Mouse (Mus musculus): ENCODE data around the gene Coq9. TPM values are rescaled to one million over a fixed set of nuclear protein-coding genes. Genes with fewer than 3 reads are reported as not detected.

Coq9 gene
- polyA plus RNA-seq, 1 experiment, result 176 TPM

DNA sequence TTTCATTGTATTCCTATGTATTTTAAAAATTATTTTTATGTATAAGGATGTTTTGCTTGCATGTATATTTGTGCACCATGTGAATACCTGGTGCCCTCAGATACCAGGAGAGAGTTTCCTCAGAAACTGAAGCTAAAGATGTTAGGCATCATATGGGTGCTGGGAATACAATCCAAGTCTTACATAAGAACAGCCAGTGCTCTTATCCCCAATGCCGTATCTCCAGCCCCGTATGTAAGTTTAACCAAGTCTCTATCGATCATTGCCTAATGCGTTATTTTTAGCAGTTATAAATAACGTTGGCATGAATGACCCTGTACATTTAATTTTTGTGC lies 18.9 kb downstream of the Coq9 start:
- H3K27ac ChIP-seq (ENCODE audit: control insufficient read depth, insufficient read depth, low read length), result no peak overlapping the region
- no peak overlapping the region for H3K4me3 ChIP-seq (ENCODE audit: control insufficient read depth, insufficient read depth, low read length)
- H3K4me1 ChIP-seq (replicated peaks; ENCODE audit: control insufficient read depth, insufficient read depth, low read length), result no peaks in the 10 kb centered on the region
- no peak for DNase-seq
- no peaks in the 10 kb centered on the region for H3K27me3 ChIP-seq (ENCODE audit: control insufficient read depth, insufficient read depth, low read length)
- TF ChIP-seq CTCF (IDR thresholded peaks at IDR 0.05; ENCODE audit: borderline replicate concordance, control insufficient read depth, extremely low read depth, insufficient read depth, low read length, poor library complexity) (no peak), POLR2A (IDR thresholded peaks at IDR 0.05; ENCODE audit: control insufficient read depth, extremely low read depth, insufficient read depth, low read length, poor library complexity) (no peak)
- peaks cover 6% of the 10 kb centered on the region for H3K36me3 ChIP-seq (ENCODE audit: control insufficient read depth, insufficient read depth, low read length)
- WGBS, result 42% methylated on average over 5 of the region's 5 CpGs

GRCm38 (mm10) chr8:94857346-94858173 lies 19.4 kb downstream of the Coq9 start, which contains the start of gene Polr2c:
TSS of gene Polr2c (plus strand) at chr8:94857450.
- Histone ChIP-seq H3K4me1 (replicated peaks; ENCODE audit: control insufficient read depth, insufficient read depth, low read length) (no peaks in the 10 kb centered on the region), H3K27me3 (ENCODE audit: control insufficient read depth, insufficient read depth, low read length) (no peaks in the 10 kb centered on the region), H3K27ac (ENCODE audit: control insufficient read depth, insufficient read depth, low read length) (no peak within 1 kb of the TSS), H3K36me3 (ENCODE audit: control insufficient read depth, insufficient read depth, low read length) (peaks cover 12% of the 10 kb centered on the region), H3K4me3 (ENCODE audit: control insufficient read depth, insufficient read depth, low read length) (peak within 1 kb of the TSS; percentile 71)
- WGBS, result under 1% methylated on average over 68 of the region's 68 CpGs
- DNase-seq, result peak; percentile 93
- TF ChIP-seq CTCF (IDR thresholded peaks at IDR 0.05; ENCODE audit: borderline replicate concordance, control insufficient read depth, extremely low read depth, insufficient read depth, low read length, poor library complexity), result peak; percentile 95
- TF ChIP-seq POLR2A (IDR thresholded peaks at IDR 0.05; ENCODE audit: control insufficient read depth, extremely low read depth, insufficient read depth, low read length, poor library complexity), result peak; percentile 42; the same call in 1 of the 2 replicates

DNA sequence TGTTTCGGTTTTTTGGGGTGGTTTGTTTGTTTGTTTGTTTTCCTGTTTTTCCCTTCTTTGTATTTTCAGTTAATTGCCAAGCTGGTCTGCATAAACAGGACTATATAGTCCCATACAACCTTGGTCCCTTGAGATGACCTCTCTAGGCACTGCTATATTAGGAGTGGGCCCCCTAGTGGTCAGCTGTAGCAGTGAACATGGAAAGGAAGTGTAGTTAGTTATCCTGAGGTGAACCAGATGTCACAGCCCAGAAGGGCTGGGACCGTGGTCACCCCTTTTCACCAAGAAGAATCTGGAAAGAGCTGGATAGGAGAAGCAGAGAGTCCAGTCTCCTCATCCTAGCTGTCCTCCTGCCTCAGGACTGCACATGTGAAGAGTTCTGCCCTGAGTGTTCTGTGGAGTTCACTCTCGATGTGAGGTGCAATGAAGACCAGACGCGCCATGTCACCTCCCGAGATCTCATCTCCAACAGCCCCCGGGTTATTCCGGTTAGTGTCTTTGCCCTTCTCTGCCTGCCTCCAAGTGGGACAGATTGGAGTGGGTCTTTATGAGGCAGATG lies 23.3 kb downstream of the Coq9 start:
- Histone ChIP-seq H3K27ac (ENCODE audit: control insufficient read depth, insufficient read depth, low read length) (no peak overlapping the region), H3K36me3 (ENCODE audit: control insufficient read depth, insufficient read depth, low read length) (peaks cover 19% of the 10 kb centered on the region), H3K4me1 (replicated peaks; ENCODE audit: control insufficient read depth, insufficient read depth, low read length) (no peaks in the 10 kb centered on the region), H3K27me3 (ENCODE audit: control insufficient read depth, insufficient read depth, low read length) (no peaks in the 10 kb centered on the region), H3K4me3 (ENCODE audit: control insufficient read depth, insufficient read depth, low read length) (no peak overlapping the region)
- peak; percentile 71 for DNase-seq
- TF ChIP-seq CTCF (IDR thresholded peaks at IDR 0.05; ENCODE audit: borderline replicate concordance, control insufficient read depth, extremely low read depth, insufficient read depth, low read length, poor library complexity) (no peak), POLR2A (IDR thresholded peaks at IDR 0.05; ENCODE audit: control insufficient read depth, extremely low read depth, insufficient read depth, low read length, poor library complexity) (no peak)
- WGBS, result 79% methylated on average over 8 of the region's 8 CpGs

GRCm38 (mm10) chr8:94862487-94863220 lies 24.5 kb downstream of the Coq9 start:
- TF ChIP-seq CTCF (IDR thresholded peaks at IDR 0.05; ENCODE audit: borderline replicate concordance, control insufficient read depth, extremely low read depth, insufficient read depth, low read length, poor library complexity) (no peak), POLR2A (IDR thresholded peaks at IDR 0.05; ENCODE audit: control insufficient read depth, extremely low read depth, insufficient read depth, low read length, poor library complexity) (no peak)
- H3K4me1 ChIP-seq (replicated peaks; ENCODE audit: control insufficient read depth, insufficient read depth, low read length), result no peaks in the 10 kb centered on the region
- no peak overlapping the region for H3K27ac ChIP-seq (ENCODE audit: control insufficient read depth, insufficient read depth, low read length)
- peaks cover 19% of the 10 kb centered on the region for H3K36me3 ChIP-seq (ENCODE audit: control insufficient read depth, insufficient read depth, low read length)
- WGBS, result 97% methylated on average over 12 of the region's 12 CpGs
- H3K27me3 ChIP-seq (ENCODE audit: control insufficient read depth, insufficient read depth, low read length), result no peaks in the 10 kb centered on the region
- DNase-seq, result no peak
- no peak overlapping the region for H3K4me3 ChIP-seq (ENCODE audit: control insufficient read depth, insufficient read depth, low read length)

GRCm38 (mm10) chr8:94863897-94864673 lies 26.0 kb downstream of the Coq9 start:
- no peaks in the 10 kb centered on the region for H3K27me3 ChIP-seq (ENCODE audit: control insufficient read depth, insufficient read depth, low read length)
- no peak for TF ChIP-seq CTCF (IDR thresholded peaks at IDR 0.05; ENCODE audit: borderline replicate concordance, control insufficient read depth, extremely low read depth, insufficient read depth, low read length, poor library complexity)
- TF ChIP-seq POLR2A (IDR thresholded peaks at IDR 0.05; ENCODE audit: control insufficient read depth, extremely low read depth, insufficient read depth, low read length, poor library complexity), result no peak
- WGBS, result 91% methylated on average over 10 of the region's 10 CpGs
- H3K4me3 ChIP-seq (ENCODE audit: control insufficient read depth, insufficient read depth, low read length), result no peak overlapping the region
- peaks cover 19% of the 10 kb centered on the region for H3K36me3 ChIP-seq (ENCODE audit: control insufficient read depth, insufficient read depth, low read length)
- no peaks in the 10 kb centered on the region for H3K4me1 ChIP-seq (replicated peaks; ENCODE audit: control insufficient read depth, insufficient read depth, low read length)
- DNase-seq, result no peak
- H3K27ac ChIP-seq (ENCODE audit: control insufficient read depth, insufficient read depth, low read length), result no peak overlapping the region

- Histone ChIP-seq H3K27me3 (ENCODE audit: control insufficient read depth, insufficient read depth, low read length) (no peaks in the 10 kb centered on the region; the same call in 1 of the 2 replicates), H3K4me3 (ENCODE audit: control insufficient read depth, insufficient read depth, low read length) (no peak overlapping the region), H3K4me1 (replicated peaks; ENCODE audit: control insufficient read depth, insufficient read depth, low read length) (no peaks in the 10 kb centered on the region), H3K27ac (ENCODE audit: control insufficient read depth, insufficient read depth, low read length) (no peak overlapping the region), H3K36me3 (ENCODE audit: control insufficient read depth, insufficient read depth, low read length) (peaks cover 19% of the 10 kb centered on the region)
- DNase-seq, result no peak
- WGBS, result 91% methylated on average over 10 of the region's 10 CpGs
- TF ChIP-seq CTCF (IDR thresholded peaks at IDR 0.05; ENCODE audit: borderline replicate concordance, control insufficient read depth, extremely low read depth, insufficient read depth, low read length, poor library complexity) (no peak), POLR2A (IDR thresholded peaks at IDR 0.05; ENCODE audit: control insufficient read depth, extremely low read depth, insufficient read depth, low read length, poor library complexity) (no peak)
Measured at GRCm38 (mm10) chr8:94865292-94865691, 27.2 kb downstream of the Coq9 start.

Measured in thymus, adult 2 months (tissue).